Mouse (Mus musculus): ENCODE measurements around the gene 4930579F01Rik. TPM values are rescaled to one million over a fixed set of nuclear protein-coding genes. Genes with fewer than 3 reads are reported as not detected.

The 4930579F01Rik gene
- polyA plus RNA-seq, 2 experiments: 0.04 to 0.19 TPM

DNA sequence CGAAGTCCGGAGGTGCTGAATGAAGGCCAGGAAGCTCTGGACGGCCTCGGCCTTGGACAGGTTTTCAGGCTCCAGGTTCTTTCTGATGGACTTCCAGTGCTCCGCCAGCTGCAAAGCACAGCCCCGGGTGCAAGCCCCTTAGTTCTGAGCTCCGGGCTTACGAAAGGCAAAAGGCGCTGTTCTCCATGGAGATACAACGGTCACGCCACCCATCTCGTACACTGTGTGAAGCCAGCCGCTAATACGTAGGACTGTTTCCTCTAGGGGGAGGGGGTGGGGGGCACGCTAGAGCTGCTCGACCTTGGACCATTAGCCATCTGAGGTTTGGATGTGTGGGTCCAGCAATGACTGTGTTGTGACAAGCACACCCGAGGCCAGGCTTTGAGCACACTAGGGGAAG is 79.5 kb downstream of the 4930579F01Rik start:
- H3K27ac ChIP-seq (replicated peaks; ENCODE audit: low read depth, low read length): no peak overlapping the region
- no peaks in the 10 kb centered on the region for H3K9me3 ChIP-seq (ENCODE audit: control insufficient read depth, low read length)
- WGBS: 75% methylated on average over 17 of the region's 17 CpGs
- no peak overlapping the region for H3K4me3 ChIP-seq (replicated peaks; ENCODE audit: low read length)
- no peaks in the 10 kb centered on the region for H3K27me3 ChIP-seq (ENCODE audit: control insufficient read depth, insufficient read depth, low read length)
- H3K36me3 ChIP-seq (ENCODE audit: control insufficient read depth, insufficient read depth, low read length): no peaks in the 10 kb centered on the region
- H3K9ac ChIP-seq (ENCODE audit: low read depth, low read length, severe bottlenecking): no peak overlapping the region
- DNase-seq (ENCODE audit: low spot score) (no peak), ATAC-seq (ENCODE audit: low FRiP score, low read depth) (no peak)
- H3K4me2 ChIP-seq (replicated peaks; ENCODE audit: low read depth, low read length, severe bottlenecking): no peak overlapping the region
- H3K4me1 ChIP-seq (ENCODE audit: control insufficient read depth, insufficient read depth, low read length): no peaks in the 10 kb centered on the region
- no peak for TF ChIP-seq POLR2A (IDR thresholded peaks at IDR 0.05; ENCODE audit: borderline replicate concordance, extremely low read depth, insufficient read depth, insufficient read length)

Other genes with a start within 250 kb of the 4930579F01Rik start
- 4.5 and 5.4 TPM in 2 replicates for gene Dapp1, start 212.3 kb downstream of the 4930579F01Rik start, polyA plus RNA-seq (2012; rRNA removed)
- gene Dapp1, start 212.3 kb downstream of the 4930579F01Rik start, polyA plus RNA-seq (2014; fragmentation: Nextera tagmentation; extraction: Ambion mirVana): 6.0 and 6.7 TPM in 2 replicates
- gene 1110002E22Rik, start 128.8 kb downstream of the 4930579F01Rik start, polyA plus RNA-seq (2012; rRNA removed): 3.2 TPM in 2 replicates
- 2.8 and 4.0 TPM in 2 replicates for gene 1110002E22Rik, start 128.8 kb downstream of the 4930579F01Rik start, polyA plus RNA-seq (2014; fragmentation: Nextera tagmentation; extraction: Ambion mirVana)
- 0.20 and 0.21 TPM in 2 replicates for gene Gm5105, start 126.4 kb downstream of the 4930579F01Rik start, polyA plus RNA-seq (2012; rRNA removed)
- gene Gm5105, start 126.4 kb downstream of the 4930579F01Rik start, polyA plus RNA-seq (2014; fragmentation: Nextera tagmentation; extraction: Ambion mirVana): 0.15 and 0.19 TPM in 2 replicates
- 6.4 and 9.7 TPM in 2 replicates for gene Trmt10a, start 50.4 kb downstream of the 4930579F01Rik start, polyA plus RNA-seq (2012; rRNA removed)
- gene Trmt10a, start 50.4 kb downstream of the 4930579F01Rik start, polyA plus RNA-seq (2014; fragmentation: Nextera tagmentation; extraction: Ambion mirVana): 11.3 and 12.8 TPM in 2 replicates
- 4.0 and 4.9 TPM in 2 replicates for gene Mttp, start 48.9 kb downstream of the 4930579F01Rik start, polyA plus RNA-seq (2012; rRNA removed)
- 6.7 and 6.9 TPM in 2 replicates for gene Mttp, start 48.9 kb downstream of the 4930579F01Rik start, polyA plus RNA-seq (2014; fragmentation: Nextera tagmentation; extraction: Ambion mirVana)
- gene Adh7, start 23.9 kb upstream of the 4930579F01Rik start, polyA plus RNA-seq (2012; rRNA removed): 0.64 and 0.77 TPM in 2 replicates
- 1.9 TPM in 2 replicates for gene Adh7, start 23.9 kb upstream of the 4930579F01Rik start, polyA plus RNA-seq (2014; fragmentation: Nextera tagmentation; extraction: Ambion mirVana)
- 6.6 and 8.6 TPM in 2 replicates for gene Adh1, start 67.2 kb upstream of the 4930579F01Rik start, polyA plus RNA-seq (2012; rRNA removed)
- 15.8 and 17.4 TPM in 2 replicates for gene Adh1, start 67.2 kb upstream of the 4930579F01Rik start, polyA plus RNA-seq (2014; fragmentation: Nextera tagmentation; extraction: Ambion mirVana)
- gene Adh6a, start 119.5 kb upstream of the 4930579F01Rik start, polyA plus RNA-seq (2012; rRNA removed): not detected in 2 replicates
- gene Adh6a, start 119.5 kb upstream of the 4930579F01Rik start, polyA plus RNA-seq (2014; fragmentation: Nextera tagmentation; extraction: Ambion mirVana): 0.28 TPM in 1 of 2 replicates, not detected in the other
- gene Adh6b, start 147.9 kb upstream of the 4930579F01Rik start, polyA plus RNA-seq (2012; rRNA removed): 0.65 and 0.68 TPM in 2 replicates
- 1.6 TPM in 2 replicates for gene Adh6b, start 147.9 kb upstream of the 4930579F01Rik start, polyA plus RNA-seq (2014; fragmentation: Nextera tagmentation; extraction: Ambion mirVana)
- not detected in 2 replicates for gene Adh4, start 221.6 kb upstream of the 4930579F01Rik start, polyA plus RNA-seq (2012; rRNA removed)
- gene Adh4, start 221.6 kb upstream of the 4930579F01Rik start, polyA plus RNA-seq (2014; fragmentation: Nextera tagmentation; extraction: Ambion mirVana): not detected in 2 replicates
- 86.4 and 104 TPM in 2 replicates for gene Adh5, start 249.3 kb upstream of the 4930579F01Rik start, polyA plus RNA-seq (2012; rRNA removed)
- gene Adh5, start 249.3 kb upstream of the 4930579F01Rik start, polyA plus RNA-seq (2014; fragmentation: Nextera tagmentation; extraction: Ambion mirVana): 171 and 193 TPM in 2 replicates

All from limb, embryonic 14.5 days (tissue).